Mouse (Mus musculus) thymus, adult 2 months (tissue): ENCODE results near the gene Ntm. TPM values are rescaled to one million over a fixed set of nuclear protein-coding genes. Genes with fewer than 3 reads are reported as not detected.

Source experiments
- DNase-seq: peaks from one replicate; pipeline ENCODE4 v3.0.0; 2021
- H3K27ac ChIP-seq: fragments of 200-500 bp; 2 replicates; pipeline ENCODE4 v1.5.1; 2012; ENCODE audit warnings: low read length, control low read depth; ENCODE audit not compliant: control insufficient read depth, insufficient read depth
- H3K27me3 ChIP-seq: fragments of 200-500 bp; 2 replicates; pipeline ENCODE4 v1.6.1; 2012; ENCODE audit warnings: mild to moderate bottlenecking, low read length, moderate library complexity, mixed read lengths; ENCODE audit not compliant: control insufficient read depth, insufficient read depth
- H3K36me3 ChIP-seq: fragments of 200-500 bp; 2 replicates; pipeline ENCODE4 v1.6.1; 2012; ENCODE audit warnings: mild to moderate bottlenecking, low read length, moderate library complexity; ENCODE audit not compliant: control insufficient read depth, insufficient read depth
- H3K4me1 ChIP-seq: fragments of 200-500 bp; replicated peaks from 2 replicates; pipeline ENCODE4 v1.6.1; 2012; ENCODE audit warnings: low read length; ENCODE audit not compliant: control insufficient read depth, insufficient read depth
- H3K4me3 ChIP-seq: fragments of 200-500 bp; 2 replicates; pipeline ENCODE4 v1.5.1; 2012; ENCODE audit warnings: mild to moderate bottlenecking, low read length, control low read depth, moderate library complexity; ENCODE audit not compliant: control insufficient read depth, insufficient read depth
- CTCF ChIP-seq: fragments of 200-500 bp; IDR thresholded peaks from 2 replicates; pipeline ENCODE4 v1.5.1; 2012; ENCODE audit warnings: mild to moderate bottlenecking, control low read depth, low read length, moderate library complexity, borderline replicate concordance; ENCODE audit not compliant: control insufficient read depth, poor library complexity, insufficient read depth; ENCODE audit errors: extremely low read depth
- POLR2A ChIP-seq: fragments of 200-500 bp; IDR thresholded peaks from 2 replicates; pipeline ENCODE4 v1.6.1; 2012; ENCODE audit warnings: mild to moderate bottlenecking, low read length, control low read depth, moderate library complexity; ENCODE audit not compliant: control insufficient read depth, poor library complexity, insufficient read depth; ENCODE audit errors: extremely low read depth
- WGBS: fragments of 180-500 bp; shearing (Covaris S2); methylation state at CpG from one replicate; pipeline ENCODE4 v1.1.7; 2018; 5-methylcytosine and 5-hydroxymethylcytosine counted together
- polyA plus RNA-seq: library from polyadenylated mRNA; depleted of rRNA; stranded (reverse); fragments of >200 nt; gene quantifications from 2 replicates; pipeline ENCODE4 v1.2.3, GENCODE M21; 2012

The Ntm gene
- polyA plus RNA-seq, 1 experiment = 0.19 TPM

GRCm38 (mm10) chr9:29942183-29942952, 20.6 kb downstream of the Ntm start:
- no peaks in the 10 kb centered on the region for H3K4me1 ChIP-seq
- no peaks in the 10 kb centered on the region for H3K36me3 ChIP-seq
- WGBS = 87% methylated on average over 11 of the region's 11 CpGs
- TF ChIP-seq CTCF = no peak
- no peak for TF ChIP-seq POLR2A
- no peak for DNase-seq
- H3K27ac ChIP-seq = no peak overlapping the region
- H3K27me3 ChIP-seq = no peaks in the 10 kb centered on the region
- no peak overlapping the region for H3K4me3 ChIP-seq

GRCm38 (mm10) chr9:29939517-29940034, 23.4 kb downstream of the Ntm start:
- 96% methylated on average over 16 of the region's 16 CpGs for WGBS
- TF ChIP-seq CTCF (no peak), POLR2A (no peak)
- H3K36me3 ChIP-seq = no peaks in the 10 kb centered on the region
- no peak overlapping the region for H3K4me3 ChIP-seq
- H3K27ac ChIP-seq = no peak overlapping the region
- no peaks in the 10 kb centered on the region for H3K27me3 ChIP-seq
- DNase-seq = no peak
- no peaks in the 10 kb centered on the region for H3K4me1 ChIP-seq

GRCm38 (mm10) chr9:29928796-29929195, 34.1 kb downstream of the Ntm start:
- WGBS = 94% methylated on average over 4 of the region's 4 CpGs
- Histone ChIP-seq H3K36me3 (no peaks in the 10 kb centered on the region), H3K27ac (no peak overlapping the region), H3K4me3 (no peak overlapping the region), H3K27me3 (no peaks in the 10 kb centered on the region), H3K4me1 (no peaks in the 10 kb centered on the region)
- TF ChIP-seq POLR2A (no peak), CTCF (no peak)
- no peak for DNase-seq

- no peaks in the 10 kb centered on the region for H3K4me1 ChIP-seq
- no peak overlapping the region for H3K27ac ChIP-seq
- TF ChIP-seq POLR2A (no peak), CTCF (no peak)
- no peak overlapping the region for H3K4me3 ChIP-seq
- 87% methylated on average over 3 of the region's 3 CpGs for WGBS
- no peaks in the 10 kb centered on the region for H3K27me3 ChIP-seq
- DNase-seq = no peak
- no peaks in the 10 kb centered on the region for H3K36me3 ChIP-seq
Measured at GRCm38 (mm10) chr9:29925382-29925781, 37.6 kb downstream of the Ntm start.

- H3K4me3 ChIP-seq = no peak overlapping the region
- no peak overlapping the region for H3K27ac ChIP-seq
- no peaks in the 10 kb centered on the region for H3K4me1 ChIP-seq
- no peak for TF ChIP-seq POLR2A
- no peak for TF ChIP-seq CTCF
- DNase-seq = no peak
- WGBS = 94% methylated on average over 9 of the region's 9 CpGs
- no peaks in the 10 kb centered on the region for H3K36me3 ChIP-seq
- H3K27me3 ChIP-seq = no peaks in the 10 kb centered on the region
Measured at GRCm38 (mm10) chr9:29898406-29899054, 64.4 kb downstream of the Ntm start.

- Histone ChIP-seq H3K4me3 (no peak overlapping the region), H3K4me1 (no peaks in the 10 kb centered on the region), H3K36me3 (no peaks in the 10 kb centered on the region), H3K27me3 (no peaks in the 10 kb centered on the region), H3K27ac (no peak overlapping the region)
- TF ChIP-seq POLR2A = no peak
- TF ChIP-seq CTCF = no peak
- no peak for DNase-seq
- 86% methylated on average over 4 of the region's 4 CpGs for WGBS
Measured at GRCm38 (mm10) chr9:29897448-29897847, 65.5 kb downstream of the Ntm start.

GRCm38 (mm10) chr9:29892792-29893191, 70.1 kb downstream of the Ntm start:
- no peak overlapping the region for H3K27ac ChIP-seq
- H3K36me3 ChIP-seq = no peaks in the 10 kb centered on the region
- H3K27me3 ChIP-seq = no peaks in the 10 kb centered on the region
- H3K4me3 ChIP-seq = no peak overlapping the region
- no peaks in the 10 kb centered on the region for H3K4me1 ChIP-seq
- DNase-seq = no peak
- WGBS = 87% methylated on average over 5 of the region's 5 CpGs
- TF ChIP-seq CTCF (no peak), POLR2A (no peak)
